Mouse (Mus musculus) C2C12 (cell line): ENCODE results near the gene Btaf1. TPM values are rescaled to one million over a fixed set of nuclear protein-coding genes. Genes with fewer than 3 reads are reported as not detected.

Experiments
- H3K27me3 ChIP-seq: one replicate; pipeline ENCODE4 v1.6.1; 2011; ENCODE audit not compliant: control insufficient read depth, insufficient read depth, insufficient read length
- H3K36me3 ChIP-seq: one replicate; pipeline ENCODE4 v1.6.1; 2011; ENCODE audit not compliant: control insufficient read depth, insufficient read depth
- H3K4me3 ChIP-seq: one replicate; pipeline ENCODE4 v1.5.1; 2011; ENCODE audit warnings: mild to moderate bottlenecking, control low read depth; ENCODE audit not compliant: poor library complexity, insufficient read depth, severe bottlenecking
- H3K79me2 ChIP-seq: one replicate; pipeline ENCODE4 v1.6.1; 2011; ENCODE audit not compliant: control insufficient read depth, insufficient read depth
- H3K79me3 ChIP-seq: one replicate; pipeline ENCODE4 v1.6.1; 2011; ENCODE audit warnings: low read depth, control low read depth
- H3ac ChIP-seq: one replicate; pipeline ENCODE3; 2011; ENCODE audit warnings: low read depth; ENCODE audit not compliant: control insufficient read depth, insufficient read length
- CEBPB ChIP-seq: IDR thresholded peaks from one replicate; pipeline ENCODE4 v1.6.1; 2011; ENCODE audit warnings: low read depth, mild to moderate bottlenecking, control low read depth, moderate library complexity
- CTCF ChIP-seq: IDR thresholded peaks from one replicate; pipeline ENCODE4 v1.5.1; 2011; ENCODE audit not compliant: control insufficient read depth, insufficient read depth, insufficient read length
- FOSL1 ChIP-seq: IDR thresholded peaks from one replicate; pipeline ENCODE4 v1.8.0; 2011; ENCODE audit warnings: mild to moderate bottlenecking, low read length; ENCODE audit not compliant: poor library complexity, insufficient read depth, severe bottlenecking
- MAX ChIP-seq: IDR thresholded peaks from one replicate; pipeline ENCODE4 v1.6.1; 2011; ENCODE audit warnings: mild to moderate bottlenecking, control low read depth
- MYOD1 ChIP-seq: IDR thresholded peaks from one replicate; pipeline ENCODE4 v1.6.1; 2011; ENCODE audit warnings: low read depth; ENCODE audit not compliant: control insufficient read depth, insufficient read length
- MYOG ChIP-seq: IDR thresholded peaks from one replicate; pipeline ENCODE4 v1.6.1; 2011; ENCODE audit not compliant: control insufficient read depth, insufficient read length; ENCODE audit errors: extremely low read depth
- USF1 ChIP-seq: IDR thresholded peaks from one replicate; pipeline ENCODE4 v1.6.1; 2011; ENCODE audit warnings: low read depth, mild to moderate bottlenecking, control low read depth, moderate library complexity
- polyA plus RNA-seq: library from polyadenylated mRNA; unstranded; fragments of >200 nt; fragmentation: generic; extraction: Trizol; gene quantifications from one replicate; pipeline ENCODE4 v1.2.1, GENCODE M21; 2012; ENCODE audit warnings: missing spikeins

The Btaf1 gene
- polyA plus RNA-seq, 1 experiment, result 5.3 TPM

DNA sequence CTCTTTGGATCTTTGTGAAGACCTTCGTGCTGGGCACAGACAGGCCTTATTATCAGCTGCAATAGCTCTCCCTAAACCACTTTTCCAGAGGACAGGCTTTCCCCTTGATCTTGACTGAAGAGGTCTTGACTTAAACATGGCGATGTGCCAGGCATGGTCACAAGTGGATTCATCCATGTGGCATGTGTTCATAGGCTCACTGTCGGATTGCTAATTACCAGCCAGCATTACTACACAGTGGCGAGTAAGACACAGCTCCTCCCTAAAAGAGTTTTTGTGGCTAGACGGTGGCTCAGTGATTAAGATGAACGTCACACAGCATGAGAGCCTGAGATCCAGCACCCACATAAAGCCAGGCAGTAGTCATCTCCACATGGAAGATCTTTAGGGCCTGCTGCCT is 103.9 kb downstream of the Btaf1 start:
- no peaks in the 10 kb centered on the region for H3K27me3 ChIP-seq
- H3ac ChIP-seq, result no peak overlapping the region
- H3K79me2 ChIP-seq, result no peaks in the 10 kb centered on the region
- no peaks in the 10 kb centered on the region for H3K79me3 ChIP-seq
- no peaks in the 10 kb centered on the region for H3K36me3 ChIP-seq
- no peak overlapping the region for H3K4me3 ChIP-seq
- TF ChIP-seq CTCF (no peak), CEBPB (no peak), MYOD1 (no peak), USF1 (no peak), MYOG (no peak), MAX (no peak), FOSL1 (no peak)

DNA sequence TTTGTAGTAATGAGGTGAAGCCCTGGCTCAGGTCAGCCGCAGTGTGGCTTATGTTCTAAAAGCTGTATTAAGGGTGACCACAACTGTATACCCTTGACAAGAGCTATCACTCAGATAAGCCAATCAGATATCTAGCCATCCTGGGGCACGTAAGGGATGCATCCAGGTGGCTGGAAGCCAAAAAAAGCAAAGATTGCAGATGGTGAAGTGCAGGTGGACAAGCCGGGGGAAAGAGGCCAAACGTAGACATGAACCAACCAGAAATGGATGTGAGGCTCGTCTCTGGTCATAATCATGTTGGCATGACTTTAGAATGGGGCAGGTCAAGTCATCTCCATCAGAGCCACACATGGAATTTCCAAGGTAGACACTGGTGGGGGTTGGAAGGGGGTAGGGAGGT is 105.6 kb downstream of the Btaf1 start:
- Histone ChIP-seq H3ac (no peak overlapping the region), H3K79me3 (no peaks in the 10 kb centered on the region), H3K36me3 (no peaks in the 10 kb centered on the region), H3K27me3 (no peaks in the 10 kb centered on the region), H3K79me2 (no peaks in the 10 kb centered on the region), H3K4me3 (no peak overlapping the region)
- TF ChIP-seq CTCF, result no peak
- TF ChIP-seq MAX, result no peak
- TF ChIP-seq CEBPB, result no peak
- TF ChIP-seq FOSL1, result no peak
- no peak for TF ChIP-seq MYOD1
- TF ChIP-seq MYOG, result no peak
- no peak for TF ChIP-seq USF1

DNA sequence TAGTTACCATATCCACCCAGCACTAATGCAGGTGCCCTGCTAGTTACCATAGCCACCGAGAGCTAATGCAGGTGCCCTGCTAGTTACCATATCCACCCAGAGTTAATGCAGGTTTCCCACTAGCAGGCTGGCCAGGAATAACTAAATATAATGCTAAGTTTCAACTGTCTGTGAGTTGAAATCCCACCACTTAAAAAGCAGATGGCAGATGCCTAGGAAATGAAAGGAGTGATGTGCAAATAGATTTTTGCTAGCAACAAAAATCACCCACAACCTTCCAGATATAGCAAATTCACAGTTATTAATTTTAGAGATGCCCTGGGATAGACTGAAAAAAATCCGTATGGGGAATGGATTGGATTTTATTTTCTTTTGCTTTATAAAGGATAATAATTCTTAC is 106.5 kb downstream of the Btaf1 start:
- H3K36me3 ChIP-seq, result no peaks in the 10 kb centered on the region
- H3K79me3 ChIP-seq, result no peaks in the 10 kb centered on the region
- no peak overlapping the region for H3ac ChIP-seq
- no peaks in the 10 kb centered on the region for H3K79me2 ChIP-seq
- TF ChIP-seq USF1 (no peak), CTCF (no peak), MYOG (no peak), MYOD1 (no peak), MAX (no peak), FOSL1 (no peak), CEBPB (no peak)
- no peak overlapping the region for H3K4me3 ChIP-seq
- H3K27me3 ChIP-seq, result no peaks in the 10 kb centered on the region

DNA sequence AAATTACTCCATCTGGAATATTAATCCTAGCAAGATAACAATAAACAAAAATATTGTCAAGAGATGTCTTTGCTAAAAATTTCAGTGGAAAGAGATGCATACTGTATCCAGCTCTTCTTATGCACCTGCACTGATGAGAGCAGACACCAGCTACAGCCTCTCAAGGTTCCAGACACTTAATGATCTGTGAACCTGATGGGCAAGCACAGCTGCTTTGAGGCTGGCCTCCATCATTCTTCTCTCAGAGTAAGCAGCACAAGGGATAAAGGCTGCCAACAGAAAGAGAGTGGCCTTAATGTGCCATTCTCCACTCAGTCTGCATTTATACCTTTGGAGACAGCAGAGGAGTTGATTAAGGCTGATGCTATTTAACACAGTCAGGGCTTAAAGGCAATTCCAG is 115.0 kb downstream of the Btaf1 start:
- no peak overlapping the region for H3ac ChIP-seq
- no peaks in the 10 kb centered on the region for H3K27me3 ChIP-seq
- H3K4me3 ChIP-seq, result no peak overlapping the region
- no peaks in the 10 kb centered on the region for H3K79me2 ChIP-seq
- no peaks in the 10 kb centered on the region for H3K79me3 ChIP-seq
- TF ChIP-seq CEBPB (no peak), CTCF (no peak), MYOD1 (no peak), MAX (no peak), FOSL1 (no peak)
- no peaks in the 10 kb centered on the region for H3K36me3 ChIP-seq

DNA sequence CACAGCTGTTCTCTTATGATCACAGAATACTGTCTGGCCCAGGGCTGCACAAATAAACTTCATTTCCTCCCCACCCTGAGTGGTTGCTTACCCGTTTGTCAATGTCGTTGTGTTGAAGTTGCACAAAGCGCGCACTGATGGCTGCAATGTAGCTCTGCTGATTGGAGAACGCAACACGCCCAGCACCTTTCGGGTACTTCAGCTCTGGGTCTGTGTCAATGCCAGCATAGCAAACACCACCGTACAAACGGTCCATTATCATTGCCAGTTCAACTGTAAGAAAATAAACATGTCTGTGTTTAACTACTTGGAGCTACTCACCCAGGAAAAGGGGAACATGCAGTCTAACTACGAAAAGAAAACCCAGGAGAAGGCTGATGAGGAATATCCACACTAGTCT is 118.6 kb downstream of the Btaf1 start:
- H3K4me3 ChIP-seq, result no peak overlapping the region
- H3K27me3 ChIP-seq, result no peaks in the 10 kb centered on the region
- H3K79me2 ChIP-seq, result no peaks in the 10 kb centered on the region
- no peak for TF ChIP-seq MYOD1
- no peak for TF ChIP-seq FOSL1
- TF ChIP-seq MAX, result no peak
- no peak for TF ChIP-seq CTCF
- no peak for TF ChIP-seq USF1
- no peak for TF ChIP-seq MYOG
- no peak for TF ChIP-seq CEBPB
- H3ac ChIP-seq, result no peak overlapping the region
- no peaks in the 10 kb centered on the region for H3K36me3 ChIP-seq
- H3K79me3 ChIP-seq, result no peaks in the 10 kb centered on the region

DNA sequence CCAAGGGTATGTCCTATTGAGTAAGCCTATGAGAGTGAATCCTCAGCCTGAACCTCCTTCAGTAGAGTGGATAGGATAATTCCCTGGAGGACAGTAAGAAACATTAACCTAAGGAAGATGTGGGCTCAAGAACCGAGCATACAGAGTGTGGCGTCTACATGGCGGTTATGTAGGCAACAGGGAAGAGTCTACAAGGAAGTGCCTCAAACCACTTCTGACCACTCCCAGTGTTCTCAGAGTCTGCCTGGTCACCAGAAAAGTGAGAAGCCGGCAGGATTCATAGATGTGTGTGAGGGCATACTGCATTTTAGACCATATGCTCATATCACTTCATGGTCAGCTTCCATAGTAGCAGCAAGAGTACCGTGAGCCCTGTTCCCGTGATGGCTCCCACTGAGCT is 122.6 kb downstream of the Btaf1 start:
- no peak overlapping the region for H3ac ChIP-seq
- no peaks in the 10 kb centered on the region for H3K27me3 ChIP-seq
- no peak overlapping the region for H3K4me3 ChIP-seq
- no peaks in the 10 kb centered on the region for H3K36me3 ChIP-seq
- TF ChIP-seq MYOG, result no peak
- no peak for TF ChIP-seq USF1
- TF ChIP-seq CEBPB, result no peak
- no peak for TF ChIP-seq MYOD1
- no peak for TF ChIP-seq FOSL1
- no peak for TF ChIP-seq MAX
- no peak for TF ChIP-seq CTCF
- H3K79me2 ChIP-seq, result no peaks in the 10 kb centered on the region
- H3K79me3 ChIP-seq, result no peaks in the 10 kb centered on the region
